Mouse (Mus musculus) liver, embryonic 14.5 days (tissue): ENCODE measurements at regions not wholly inside any gene's neighbourhood (a gene's known extent, or its start where the extent isn't known, plus 50 kb on each side); places are given as distances from the start of the nearest gene placed in this dataset.

ENCODE experiments used
- CTCF ChIP-seq: IDR thresholded peaks from 2 replicates; pipeline ENCODE4 v1.5.1; 2016; ENCODE audit warnings: antibody characterized with exemption, low read depth, control low read depth
- EP300 ChIP-seq: IDR thresholded peaks from 2 replicates; pipeline ENCODE4 v1.6.1; 2016; ENCODE audit warnings: antibody characterized with exemption, low read depth

- TF ChIP-seq CTCF: no peak
- TF ChIP-seq EP300: no peak
These were observed 353.1 kb upstream of the Ccdc54 start for GRCm38 (mm10) chr16:50944091-50944490.
